Mouse (Mus musculus): ENCODE measurements at regions not wholly inside any gene's neighbourhood (a gene's known extent, or its start where the extent isn't known, plus 50 kb on each side); places are given as distances from the start of the nearest gene placed in this dataset.

GRCm38 (mm10) chr10:23609270-23609914 lies 177.7 kb downstream of the Rps12 start:
- TF ChIP-seq CTCF (IDR thresholded peaks at IDR 0.05; ENCODE audit: control insufficient read depth, insufficient read depth, insufficient replicate concordance, low read depth, low read length): no peak
- TF ChIP-seq POLR2A (IDR thresholded peaks at IDR 0.05; ENCODE audit: control insufficient read depth, low read depth, low read length): no peak

All from testis, adult 2 months (tissue).